Mouse (Mus musculus) kidney, adult 2 months (tissue): ENCODE results near the gene Gm49318.

Experiments used
- CTCF ChIP-seq: fragments of 200-500 bp; conservative IDR thresholded peaks from 2 replicates; pipeline ENCODE4 v1.5.1; 2011; ENCODE audit warnings: low read depth, mild to moderate bottlenecking, control low read depth, low read length, moderate library complexity, mixed read lengths; ENCODE audit not compliant: insufficient read depth, insufficient read length
- POLR2A ChIP-seq: fragments of 200-500 bp; IDR thresholded peaks from one replicate; pipeline ENCODE4 v1.6.1; 2011; ENCODE audit warnings: low read depth, low read length, control low read depth

- TF ChIP-seq POLR2A (no peak), CTCF (no peak)
Observed at GRCm38 (mm10) chr9:22087034-22087618, 16.1 kb upstream of the Gm49318 start.
